Mouse (Mus musculus) cerebellum, postnatal 25 days (tissue): ENCODE measurements at regions not wholly inside any gene's neighbourhood (a gene's known extent, or its start where the extent isn't known, plus 50 kb on each side); places are given as distances from the start of the nearest gene placed in this dataset.
A peak's percentile ranks its signal among the peaks of the same experiment; 100 is the strongest.

Experiments
- DNase-seq, 2 experiments: peaks; one replicate each; pipeline ENCODE4 v3.0.0; 2021; ENCODE audit warnings: mixed read lengths in 2 of 2

DNA sequence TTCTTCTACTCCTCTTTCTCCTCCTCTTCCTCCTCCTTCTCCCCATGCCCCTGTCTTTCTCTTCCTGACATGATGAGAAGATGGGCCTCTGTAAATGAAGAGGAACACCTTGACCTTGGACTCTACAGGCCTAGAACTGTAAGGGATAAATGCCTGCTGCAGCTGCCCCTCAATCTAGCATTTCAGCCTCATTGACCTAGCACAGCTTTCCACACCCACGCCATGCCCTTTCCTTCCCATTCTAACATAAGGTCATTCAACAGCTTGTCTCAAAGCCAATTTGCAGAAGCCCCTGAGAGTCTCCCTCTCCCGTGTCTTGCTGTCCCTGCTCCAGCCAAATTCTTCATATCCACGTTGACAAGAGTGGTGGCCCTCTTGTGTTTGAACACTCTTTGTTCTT is 63.8 kb upstream of the Dscam start:
- no peak for DNase-seq

DNA sequence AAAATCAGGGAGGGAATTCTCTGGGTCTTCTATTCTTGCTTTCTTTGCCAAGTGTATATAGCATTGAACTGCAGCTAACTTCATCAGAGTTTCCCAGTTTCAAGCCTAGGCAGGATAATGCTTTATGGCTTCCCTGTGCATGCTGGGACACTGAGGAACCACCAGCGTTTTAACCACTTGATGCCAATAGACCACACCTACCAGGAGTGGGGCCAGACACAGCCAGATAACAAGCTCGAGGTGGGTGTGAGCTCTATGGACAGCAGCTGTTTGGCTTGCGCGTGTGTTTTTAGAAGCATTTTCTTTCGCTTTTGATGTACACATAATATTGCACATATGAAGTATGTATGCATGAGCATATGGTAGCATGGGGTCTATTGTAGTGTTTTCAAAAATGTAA is 69.1 kb upstream of the Dscam start:
- no peak for DNase-seq

DNA sequence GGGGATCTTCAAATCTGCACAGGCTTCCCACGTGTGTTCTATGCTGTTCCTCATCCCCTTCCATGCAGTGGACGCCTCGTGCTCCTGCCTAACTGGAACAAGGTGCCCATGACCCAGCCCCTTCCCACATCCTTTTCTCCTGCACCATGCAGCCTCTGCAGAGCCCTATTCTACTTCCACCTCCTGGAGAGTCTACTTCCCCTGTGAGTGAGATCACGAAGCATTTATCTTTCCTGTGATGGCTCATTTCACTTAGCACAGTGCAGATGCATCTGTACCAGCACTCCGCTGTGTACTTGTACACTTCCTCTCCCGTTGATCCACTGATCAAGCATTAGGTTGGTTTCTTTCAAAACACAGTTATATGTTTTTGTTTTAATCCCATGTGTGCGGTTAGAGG is 69.5 kb upstream of the Dscam start:
- DNase-seq = no peak

DNA sequence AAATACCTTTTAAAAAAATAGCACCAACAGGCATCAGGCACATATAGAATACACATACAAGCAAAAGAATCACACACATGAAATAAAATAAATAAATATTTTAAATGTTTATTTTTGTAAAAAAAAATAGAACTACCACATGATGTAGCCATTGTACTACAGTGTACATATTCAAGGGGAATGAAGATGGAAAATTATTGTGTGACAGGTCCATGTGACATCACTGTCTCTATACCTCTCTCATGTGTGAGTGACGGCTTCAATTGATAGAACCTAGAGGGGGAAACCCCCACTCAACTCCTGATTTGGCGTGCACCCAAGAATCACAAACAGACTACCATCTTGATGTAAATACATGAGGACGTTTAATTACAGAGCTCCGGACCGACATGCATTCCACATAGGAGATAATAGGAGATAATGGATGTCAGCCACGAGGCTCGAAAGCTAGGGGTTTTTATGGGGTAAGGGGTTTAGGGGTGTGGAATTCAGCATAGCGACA is 70.4 kb upstream of the Dscam start:
- DNase-seq = no peak

DNA sequence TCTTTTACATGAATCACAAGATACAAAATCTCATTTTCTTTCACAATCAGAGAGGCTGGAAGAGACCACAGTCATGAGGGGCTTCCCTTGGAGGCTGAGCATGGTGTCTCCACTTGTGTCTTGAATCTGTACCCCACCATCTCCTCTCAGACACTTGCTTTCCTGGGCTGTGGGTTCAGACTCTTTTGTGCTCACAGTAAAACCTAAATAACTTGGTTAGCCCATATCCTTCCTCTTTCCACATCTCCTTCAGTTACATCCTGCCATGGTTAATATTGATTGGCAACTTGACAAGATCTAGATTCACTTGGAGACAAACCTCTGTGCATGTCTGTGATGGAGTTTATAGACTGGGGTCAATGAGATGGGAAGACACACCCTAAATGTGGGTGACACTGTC is 71.1 kb upstream of the Dscam start:
- DNase-seq = no peak

DNA sequence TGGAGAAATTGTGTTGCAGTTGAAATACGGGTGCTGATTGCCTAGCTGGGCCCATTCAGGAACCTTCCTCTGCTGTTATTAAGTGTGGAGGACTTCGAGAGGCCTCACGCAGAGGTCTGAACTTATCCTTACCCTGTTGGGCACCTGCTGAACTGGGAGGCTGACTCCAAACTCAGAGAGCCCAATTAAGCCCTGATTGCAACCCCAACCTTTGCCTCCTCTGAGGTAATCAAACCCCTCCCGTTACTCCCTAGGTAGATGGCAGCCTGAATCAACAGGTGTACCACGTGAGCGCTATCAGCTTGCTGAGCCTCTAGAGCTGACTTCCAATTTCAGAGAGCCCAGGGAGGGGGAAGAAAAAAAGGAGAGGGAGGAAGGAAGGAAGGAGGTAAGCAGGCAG is 79.9 kb upstream of the Dscam start:
- DNase-seq = no peak

DNA sequence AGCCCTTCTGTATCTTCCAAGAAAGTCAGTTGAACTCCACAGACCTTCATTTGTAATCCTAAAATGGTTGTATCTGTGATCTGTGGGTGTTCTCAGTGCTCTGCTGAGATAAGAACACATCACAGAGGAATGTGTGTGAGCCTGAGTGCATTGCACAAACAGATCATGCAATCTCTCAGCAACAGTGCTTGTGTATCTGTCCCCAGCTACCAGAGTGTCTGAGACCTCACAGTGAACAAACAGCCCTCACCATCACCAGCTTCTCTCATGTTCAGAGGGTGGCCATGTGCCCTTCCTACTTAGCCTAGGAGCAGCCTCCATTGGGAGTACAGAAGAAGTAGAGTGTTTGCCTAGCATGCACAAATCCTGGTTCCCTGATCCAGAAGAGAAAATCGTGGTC is 82.0 kb upstream of the Dscam start:
- no peak for DNase-seq

DNA sequence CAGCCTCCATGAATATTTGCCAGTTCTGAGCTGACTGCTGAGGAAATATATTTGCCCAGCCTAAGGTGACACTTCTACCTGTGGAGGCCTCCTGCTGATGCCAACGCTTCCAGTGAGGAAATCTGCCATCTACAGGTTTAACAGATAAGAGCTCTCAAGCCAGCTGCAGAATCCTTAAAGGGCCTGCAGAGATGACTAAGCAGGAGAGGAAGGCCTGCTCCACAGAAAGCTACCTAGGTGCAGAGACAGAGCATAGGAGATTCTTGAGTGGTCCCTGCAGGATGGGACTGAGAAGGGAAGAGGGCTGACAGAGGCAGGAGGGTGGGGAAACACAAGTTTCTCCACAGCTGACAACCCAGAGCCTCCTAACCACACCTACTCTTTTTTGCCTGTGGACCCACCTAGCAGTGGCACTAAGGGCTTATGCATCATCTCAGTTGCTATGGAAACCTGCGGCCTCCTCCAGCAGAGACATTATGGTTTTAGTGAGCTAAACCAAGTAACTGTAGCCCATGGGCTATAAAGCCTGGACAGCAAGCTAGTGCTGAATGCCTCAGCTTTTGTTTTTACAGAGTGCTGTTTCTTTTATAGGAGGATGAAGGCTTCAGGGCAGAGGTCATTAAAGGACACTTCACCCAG is 82.6 kb upstream of the Dscam start:
- no peak for DNase-seq

DNA sequence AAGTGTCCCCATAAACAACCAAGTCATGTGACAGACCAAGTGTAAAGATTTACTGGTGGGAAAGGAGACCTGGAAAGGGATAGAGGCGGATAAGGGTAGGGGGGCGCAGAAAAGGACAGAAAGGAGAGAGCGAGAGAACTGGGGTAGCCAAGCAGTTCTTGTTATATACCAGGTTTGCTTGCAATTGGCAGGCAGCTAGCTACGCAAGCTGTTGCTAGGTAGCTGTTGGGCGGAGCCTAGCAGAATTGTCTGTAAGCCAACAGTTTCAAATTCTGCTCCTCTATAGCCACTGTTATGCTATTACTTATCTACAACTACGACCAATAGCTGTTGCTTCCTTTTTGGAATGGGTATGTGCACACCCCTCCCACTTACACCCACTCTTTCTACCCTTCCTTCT is 88.3 kb upstream of the Dscam start:
- DNase-seq = no peak

DNA sequence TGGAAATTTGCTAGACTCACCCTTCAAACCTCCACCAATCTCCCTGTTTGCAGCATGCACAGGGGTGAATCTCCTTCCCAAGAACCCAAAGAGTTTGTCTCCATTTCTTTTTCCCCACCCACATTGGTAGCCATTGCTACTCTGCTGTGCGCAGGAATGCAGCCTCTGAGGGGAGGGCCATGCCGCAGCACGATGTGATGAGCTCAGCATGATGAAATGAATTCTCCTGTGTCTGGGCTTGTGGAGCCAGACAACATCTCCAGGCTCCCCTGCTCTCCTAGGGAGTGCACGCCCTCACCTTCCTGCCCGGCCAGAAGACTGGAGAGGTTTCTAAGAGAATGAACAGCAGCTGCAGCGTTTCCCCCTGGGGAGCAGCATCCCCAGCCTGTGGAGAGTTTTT is 92.9 kb upstream of the Dscam start:
- no peak for DNase-seq

DNA sequence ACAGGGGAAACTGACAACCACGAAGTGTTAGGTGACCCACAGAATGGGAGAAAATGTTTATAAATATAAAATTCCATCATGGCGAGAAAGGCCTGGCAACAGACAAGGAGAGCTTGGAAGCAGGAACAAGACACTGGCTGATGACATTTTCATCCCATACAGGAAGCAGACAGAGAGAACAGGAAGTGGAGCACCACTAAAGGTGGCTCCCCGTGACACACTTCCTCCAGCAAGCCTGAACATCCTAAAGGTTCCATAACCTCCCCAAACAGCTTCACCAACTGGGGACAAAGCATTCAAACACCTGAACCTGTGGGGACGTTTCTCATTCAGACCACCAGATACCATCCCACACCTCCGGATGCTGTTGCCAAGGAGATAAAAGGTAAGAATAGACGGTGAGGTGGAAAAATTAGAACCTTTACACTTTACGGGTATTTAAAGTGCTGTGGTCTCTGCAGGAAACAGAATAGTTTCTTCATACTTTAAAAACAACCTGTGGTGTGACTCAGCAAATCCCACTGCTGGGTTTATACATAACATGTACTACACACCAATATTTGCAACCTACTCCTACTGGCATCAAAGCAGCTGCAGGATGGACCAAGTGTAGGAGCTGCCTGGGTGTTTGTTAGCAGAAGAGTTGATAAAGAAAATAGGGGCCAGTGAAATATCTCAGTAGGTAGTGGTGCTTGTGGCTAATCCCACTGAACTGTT is 86.0 kb upstream of the Bace2 start:
- no peak for DNase-seq

DNA sequence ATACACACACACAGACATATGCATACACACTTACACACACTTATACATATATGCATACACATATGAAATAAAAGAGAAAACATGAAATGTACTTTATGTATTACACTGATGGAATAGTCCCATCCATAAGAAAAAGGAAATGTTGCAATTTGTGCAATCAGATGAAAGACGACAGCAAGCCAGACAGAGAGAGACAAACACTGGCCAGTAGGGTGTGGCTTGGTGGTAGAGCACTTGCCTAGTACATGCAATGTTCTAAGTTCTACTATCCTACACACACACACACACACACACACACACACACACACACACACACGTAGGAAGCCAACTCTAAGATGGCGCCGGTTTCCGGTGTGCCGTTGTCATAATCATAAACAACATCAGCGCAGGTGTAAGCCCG is 85.3 kb upstream of the Bace2 start:
- DNase-seq = no peak

DNA sequence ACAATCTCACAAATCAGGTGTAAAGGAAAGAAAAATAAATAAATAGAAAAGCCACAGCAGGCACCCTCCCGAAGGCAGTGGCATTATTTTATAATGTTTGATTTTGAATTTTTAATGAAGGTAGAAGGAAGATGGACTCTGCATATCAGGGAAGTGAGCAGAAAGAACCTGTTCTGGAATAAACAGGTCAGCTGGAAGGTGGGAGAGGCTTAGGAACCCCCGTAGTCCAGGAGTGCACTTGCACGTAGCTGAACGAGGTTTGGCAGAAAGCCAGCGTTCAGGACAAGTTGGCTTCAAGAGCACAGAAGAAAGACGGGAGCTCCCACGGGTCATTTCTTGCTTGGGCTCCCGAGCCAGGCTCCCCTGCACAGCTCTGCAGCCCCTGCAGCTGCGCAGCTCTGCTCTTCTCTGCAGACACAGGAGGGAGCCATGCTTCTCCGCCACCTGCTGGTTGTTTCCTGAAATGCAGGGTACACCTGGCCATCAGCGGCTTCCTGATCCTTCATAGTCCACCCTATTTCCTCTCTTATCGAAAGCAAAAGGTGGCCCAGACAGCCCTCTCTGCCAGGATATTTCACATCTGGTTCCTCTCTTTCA is 84.4 kb upstream of the Bace2 start:
- DNase-seq = peak; percentile 79 to 85

DNA sequence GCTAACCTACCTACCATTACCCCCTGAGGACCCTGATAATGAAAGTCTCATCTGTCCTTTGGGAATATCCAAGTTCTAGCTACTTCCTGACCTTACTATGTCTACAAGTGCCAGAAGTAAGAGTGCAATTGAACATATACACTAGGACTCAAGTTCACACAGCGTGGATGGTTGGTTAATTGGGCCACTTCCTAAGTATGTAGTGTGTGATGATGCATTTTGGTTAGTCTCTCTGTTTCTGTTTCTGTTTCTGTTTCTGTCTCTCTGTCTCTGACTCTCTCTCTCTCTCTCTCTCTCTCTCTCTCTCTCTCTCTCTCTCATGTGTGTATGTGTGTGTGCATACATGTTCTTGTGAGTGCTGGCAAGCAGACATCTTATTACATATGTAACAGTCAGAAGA is 77.6 kb upstream of the Bace2 start:
- no peak for DNase-seq

DNA sequence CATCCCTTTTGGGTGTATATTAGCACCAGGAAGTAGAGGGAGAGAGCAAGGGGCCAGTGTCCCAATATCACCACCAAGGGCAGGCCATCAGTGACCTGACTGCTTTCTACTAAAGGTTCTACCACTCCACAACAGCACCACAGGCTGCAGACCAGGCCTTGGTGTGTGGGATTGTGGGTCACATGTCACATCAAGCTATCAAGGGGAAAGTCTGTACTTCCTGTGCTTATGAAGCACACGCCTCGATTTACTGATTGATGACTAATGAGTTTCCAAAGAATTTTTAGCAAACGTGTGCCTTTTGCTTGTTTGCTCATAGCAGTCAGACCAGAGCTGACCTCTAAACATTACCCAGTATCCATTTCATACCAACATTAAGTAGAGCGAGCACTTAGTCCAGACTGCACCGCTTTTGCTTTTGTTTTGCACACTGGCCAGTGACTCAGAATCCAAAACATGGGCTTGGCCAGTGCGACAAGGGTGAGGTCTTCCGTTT is 74.9 kb upstream of the Bace2 start:
- DNase-seq = no peak

DNA sequence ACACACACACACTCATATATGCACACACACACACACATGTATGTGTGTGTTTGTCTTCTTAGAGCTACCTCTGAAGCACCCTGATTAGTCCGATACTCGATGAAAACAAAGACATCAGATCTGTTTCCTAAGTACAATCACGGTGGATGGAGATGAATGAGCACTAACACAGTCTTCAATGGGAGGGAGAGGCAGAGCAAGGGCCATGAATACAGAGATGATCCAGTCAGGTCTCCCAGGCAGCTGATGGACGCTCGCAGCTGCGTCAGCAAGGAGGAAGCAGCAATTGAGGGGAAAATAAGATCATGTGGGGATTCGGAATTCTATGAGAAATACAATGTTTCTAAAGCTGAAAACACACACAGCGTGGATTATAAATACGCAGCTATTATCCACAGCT is 73.6 kb upstream of the Bace2 start:
- DNase-seq = no peak

DNA sequence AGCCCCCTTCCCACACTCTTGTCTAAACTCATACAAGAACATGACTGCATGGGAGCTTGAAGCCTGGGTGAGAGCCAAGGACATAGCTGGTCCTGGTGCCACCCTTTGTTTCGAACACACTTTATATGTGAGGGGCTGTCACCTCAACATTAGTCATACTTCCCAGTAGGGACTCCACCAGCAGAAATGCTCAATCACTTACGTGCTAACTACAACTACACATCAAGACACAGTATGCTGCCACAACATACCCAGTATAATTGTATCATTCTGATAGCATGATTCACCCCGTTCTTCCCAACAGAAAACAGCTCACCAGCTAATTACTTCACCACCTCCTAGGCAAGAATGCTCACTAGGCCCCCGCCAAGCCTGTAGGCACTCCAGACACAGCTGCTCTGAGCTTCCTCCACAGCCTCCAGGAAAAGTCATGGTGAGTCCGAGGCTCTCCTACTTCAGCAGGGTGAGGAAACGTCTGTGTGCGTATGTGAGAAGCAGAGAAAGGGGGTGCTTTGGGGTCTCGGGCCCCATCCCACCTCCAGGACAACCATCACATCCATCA is 70.6 kb upstream of the Bace2 start:
- no peak for DNase-seq

DNA sequence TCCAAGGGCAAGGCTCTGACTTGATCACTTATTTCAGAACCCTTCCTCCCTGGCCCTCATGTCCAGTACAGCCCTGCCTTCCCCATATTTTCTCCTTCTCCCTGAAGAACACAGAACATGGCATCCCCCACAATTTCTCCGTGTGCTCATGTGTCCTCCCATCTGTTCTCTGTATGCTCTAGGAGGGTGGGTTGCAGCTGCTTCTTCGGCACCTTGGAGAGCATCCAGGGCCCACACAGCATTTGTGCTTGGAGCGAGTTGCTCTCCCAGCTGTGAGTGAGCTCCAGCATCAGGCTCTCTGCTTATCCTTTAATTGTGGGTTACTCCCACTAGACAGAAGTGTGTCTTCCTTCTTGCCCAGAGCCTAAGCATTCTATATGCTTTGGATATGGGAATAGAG is 69.8 kb upstream of the Bace2 start:
- DNase-seq = no peak

DNA sequence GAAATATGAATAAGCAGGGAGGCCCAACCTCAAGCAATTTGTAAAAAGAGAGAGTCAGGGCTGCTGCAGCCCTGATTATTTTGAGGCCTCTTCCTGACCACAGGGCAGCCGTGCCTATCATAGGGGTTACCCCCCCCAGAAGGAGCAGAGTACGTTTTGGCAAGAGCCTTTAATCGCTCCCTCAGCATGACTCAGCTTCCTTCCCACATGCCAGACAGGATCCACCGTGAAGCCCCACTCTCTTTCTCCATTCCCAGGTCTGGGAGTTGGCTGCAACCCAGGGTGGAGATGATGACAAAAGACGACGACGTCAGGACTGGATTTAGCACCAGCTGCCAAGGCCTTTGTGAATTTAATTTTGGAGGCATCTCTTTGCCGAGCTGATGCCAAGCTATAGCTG is 67.9 kb upstream of the Bace2 start:
- peak; percentile 18 to 49 for DNase-seq

DNA sequence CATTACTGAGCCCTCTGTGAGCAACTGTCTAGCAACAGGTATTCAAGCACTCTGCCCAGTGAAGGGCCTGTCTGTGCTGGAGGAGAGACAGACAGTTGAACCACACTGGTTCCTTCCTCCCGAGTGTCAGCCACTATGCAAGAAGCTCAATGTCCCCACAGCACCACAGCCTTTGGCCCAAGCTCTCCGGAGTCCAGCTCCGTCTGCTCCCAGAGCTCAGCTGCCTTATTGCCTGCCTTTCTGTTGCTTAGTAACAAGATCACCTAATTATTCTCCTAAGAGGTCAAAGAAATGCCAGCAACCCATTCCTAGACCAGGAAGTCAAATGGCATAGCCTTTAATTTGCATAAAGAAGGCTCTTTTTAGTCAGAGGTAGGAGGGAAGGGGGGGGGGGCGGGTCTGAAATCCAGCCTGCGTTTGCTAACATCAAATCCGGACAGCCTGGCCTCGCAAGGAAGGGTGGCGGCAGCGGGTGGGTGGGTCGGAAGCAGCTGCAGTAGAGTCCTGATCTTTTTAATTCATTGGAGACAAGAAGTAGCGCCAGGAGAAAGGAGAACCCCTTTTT is 64.0 kb upstream of the Bace2 start:
- no peak for DNase-seq

DNA sequence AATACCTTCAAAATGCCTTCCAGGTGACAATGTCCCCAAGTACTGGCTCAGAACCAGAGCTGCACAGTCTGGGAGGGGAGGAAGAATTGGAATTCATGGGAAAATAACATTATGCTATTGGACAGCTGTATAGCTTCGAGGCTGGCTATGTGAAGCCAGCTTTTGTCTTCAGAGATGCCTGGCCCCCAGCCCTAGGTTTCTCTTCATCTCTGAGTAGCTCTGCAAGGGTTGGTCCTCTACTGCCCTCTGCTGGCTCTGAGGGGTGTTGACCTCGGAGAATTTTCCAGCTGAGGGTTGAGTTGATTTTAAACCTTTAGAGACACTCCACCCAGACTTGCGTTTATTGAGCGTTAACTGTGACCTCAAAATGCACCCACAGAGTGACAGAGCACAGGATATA is 63.3 kb upstream of the Bace2 start:
- peak; percentile 70 to 79 for DNase-seq

DNA sequence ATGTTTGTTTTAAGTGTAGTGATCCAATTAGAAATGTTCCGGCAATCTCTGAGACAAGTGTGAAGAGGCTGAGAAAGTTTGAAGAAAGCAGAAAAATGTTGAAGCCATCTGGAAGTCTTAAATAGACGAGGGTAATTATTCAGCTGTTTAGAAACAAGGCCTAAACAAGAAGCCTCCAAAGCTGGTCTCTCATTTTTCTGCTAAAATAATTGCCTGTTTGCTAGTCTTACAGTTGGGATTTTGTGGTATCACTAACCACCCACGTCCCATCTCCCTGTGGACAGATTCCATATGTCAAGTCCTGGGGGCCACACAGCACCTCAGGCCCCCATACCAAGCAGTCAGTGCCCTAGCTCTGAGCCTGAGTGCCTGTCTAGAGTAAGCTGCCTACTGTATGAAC is 59.4 kb upstream of the Bace2 start:
- DNase-seq = no peak

DNA sequence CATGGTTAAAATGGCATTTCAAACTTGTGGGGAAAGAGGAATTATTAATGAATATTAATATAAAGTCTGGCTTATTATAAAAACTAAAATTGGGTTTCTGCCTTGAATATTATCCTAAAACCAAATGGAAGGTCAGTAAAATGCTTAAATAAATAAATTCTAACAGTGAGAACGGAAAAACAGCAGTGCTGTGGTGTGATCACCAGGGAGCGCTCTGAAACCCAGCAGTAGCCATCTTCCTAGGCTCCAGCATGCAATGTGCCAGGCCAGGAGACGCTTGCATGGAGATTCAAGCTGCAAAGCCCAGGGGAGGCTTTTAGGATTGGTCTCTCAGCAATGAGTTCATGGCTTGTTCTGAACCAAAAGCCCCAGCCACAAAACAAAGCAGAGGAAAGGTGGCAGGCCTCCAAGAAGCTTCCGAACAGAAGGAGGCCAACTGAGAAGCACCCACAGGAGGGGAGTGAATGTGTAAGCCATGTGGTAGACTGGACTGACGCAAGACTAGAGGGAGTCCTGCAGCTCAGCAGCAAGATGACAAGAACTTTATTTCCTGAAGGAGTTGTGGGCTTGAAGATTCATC is 52.3 kb upstream of the Bace2 start:
- DNase-seq = peak in 1 of 2 experiments; percentile 35
